Mouse (Mus musculus): ENCODE data around the gene Mllt10.

The Mllt10 gene

DNA sequence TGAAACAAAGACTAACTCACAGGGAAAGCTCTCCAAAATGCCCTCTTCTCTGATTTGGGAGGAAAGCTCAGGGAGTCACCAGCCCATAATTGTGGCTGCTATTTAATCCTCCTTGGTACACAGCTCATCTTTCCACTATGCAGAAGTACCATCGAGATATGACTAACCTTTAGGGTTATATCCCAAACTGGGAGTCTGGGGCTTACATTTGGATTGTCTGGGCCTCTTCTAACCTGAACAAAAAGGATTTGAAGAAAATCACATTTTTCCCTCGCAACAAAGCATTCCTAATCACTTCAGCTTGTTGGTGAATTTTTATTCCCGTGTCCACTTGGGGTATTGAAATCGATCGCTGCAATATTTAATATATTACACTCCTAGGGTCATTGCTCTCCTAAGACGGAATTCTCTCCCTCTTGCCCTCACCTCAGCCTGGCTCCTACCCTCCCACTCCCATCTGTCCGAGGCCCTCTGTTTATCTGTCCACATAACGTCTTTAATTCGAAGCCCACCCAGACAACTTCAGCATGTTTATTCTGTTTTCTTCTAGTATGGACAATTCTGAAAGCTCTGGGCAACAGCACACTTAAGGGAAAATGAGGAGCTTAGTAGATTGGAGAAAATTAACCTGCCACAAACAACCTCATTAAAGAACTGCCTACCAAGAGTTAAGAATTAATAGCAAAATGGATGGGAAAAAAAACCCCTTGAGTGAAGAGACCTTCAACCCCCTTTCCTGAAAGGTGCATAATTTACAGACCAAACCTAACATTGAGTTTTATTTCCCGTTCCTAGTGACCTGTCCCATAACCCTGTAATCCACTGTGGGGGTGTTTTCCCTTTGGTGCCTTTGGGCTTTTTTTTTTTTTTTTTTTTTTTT, 20.4 kb upstream of the Mllt10 start:
- DNase-seq (ENCODE audit: low read depth, low spot score), result no peak

DNA sequence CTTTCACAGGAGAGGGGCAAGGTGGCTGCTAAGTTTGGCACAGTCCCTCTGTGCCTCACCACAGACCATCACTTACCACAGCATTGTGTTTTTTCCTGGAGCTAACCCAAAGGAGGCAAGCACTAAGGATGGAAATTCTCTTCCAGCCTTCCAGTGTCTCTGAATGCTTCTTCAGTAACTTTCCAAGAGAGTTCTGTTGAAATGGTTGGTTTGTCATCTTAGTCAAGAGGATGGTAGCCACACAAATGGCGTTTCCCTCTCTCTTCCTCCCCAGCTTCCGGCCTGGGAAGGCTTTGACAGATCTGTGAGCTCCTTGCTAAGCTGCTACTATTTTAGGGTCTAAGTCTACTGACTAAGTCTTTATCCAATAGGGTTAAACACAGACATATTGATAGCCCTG, 17.5 kb upstream of the Mllt10 start, which contains the start of gene A930004D18Rik:
TSS of gene A930004D18Rik (minus strand) at position 247 of the 400 bp plus-strand sequence.
- no peak for DNase-seq (ENCODE audit: low read depth, low spot score)

DNA sequence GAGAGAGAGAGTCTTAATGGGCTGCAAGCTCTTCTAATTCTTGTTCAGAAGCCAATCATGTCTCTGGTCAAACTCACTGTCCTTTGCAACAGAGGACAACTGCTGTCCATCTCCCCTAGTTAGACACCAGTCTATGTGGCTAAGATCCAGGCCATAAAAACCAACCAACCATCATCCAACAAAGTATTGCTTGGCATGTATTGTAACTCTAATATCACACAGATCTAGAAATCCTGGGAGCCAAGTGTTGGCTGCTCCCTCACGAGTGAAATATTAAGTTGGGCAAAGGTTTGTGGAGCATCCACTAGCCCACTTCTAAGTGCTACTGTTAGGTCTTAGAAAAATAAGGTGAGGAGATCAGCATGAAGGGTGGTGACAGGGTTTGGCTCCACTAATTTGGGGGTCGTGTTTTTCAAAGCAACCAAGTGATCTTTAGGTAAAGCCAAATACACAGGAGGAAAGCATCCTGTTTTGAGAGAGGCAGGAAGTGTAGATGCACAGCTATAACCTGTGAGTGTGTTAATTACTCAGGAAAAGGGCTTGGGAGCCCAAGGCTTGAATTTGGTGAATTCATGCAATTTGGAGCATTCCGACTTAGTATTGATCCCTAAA, 16.8 kb upstream of the Mllt10 start:
- no peak for DNase-seq (ENCODE audit: low read depth, low spot score)

GRCm38 (mm10) chr2:18038895-18039371, 16.1 kb upstream of the Mllt10 start:
- DNase-seq (ENCODE audit: low read depth, low spot score), result no peak

- no peak for DNase-seq (ENCODE audit: low read depth, low spot score)
These were observed 15.3 kb upstream of the Mllt10 start for GRCm38 (mm10) chr2:18039566-18040290.

GRCm38 (mm10) chr2:18040347-18041160, 14.5 kb upstream of the Mllt10 start:
- DNase-seq (ENCODE audit: low read depth, low spot score), result no peak

DNA sequence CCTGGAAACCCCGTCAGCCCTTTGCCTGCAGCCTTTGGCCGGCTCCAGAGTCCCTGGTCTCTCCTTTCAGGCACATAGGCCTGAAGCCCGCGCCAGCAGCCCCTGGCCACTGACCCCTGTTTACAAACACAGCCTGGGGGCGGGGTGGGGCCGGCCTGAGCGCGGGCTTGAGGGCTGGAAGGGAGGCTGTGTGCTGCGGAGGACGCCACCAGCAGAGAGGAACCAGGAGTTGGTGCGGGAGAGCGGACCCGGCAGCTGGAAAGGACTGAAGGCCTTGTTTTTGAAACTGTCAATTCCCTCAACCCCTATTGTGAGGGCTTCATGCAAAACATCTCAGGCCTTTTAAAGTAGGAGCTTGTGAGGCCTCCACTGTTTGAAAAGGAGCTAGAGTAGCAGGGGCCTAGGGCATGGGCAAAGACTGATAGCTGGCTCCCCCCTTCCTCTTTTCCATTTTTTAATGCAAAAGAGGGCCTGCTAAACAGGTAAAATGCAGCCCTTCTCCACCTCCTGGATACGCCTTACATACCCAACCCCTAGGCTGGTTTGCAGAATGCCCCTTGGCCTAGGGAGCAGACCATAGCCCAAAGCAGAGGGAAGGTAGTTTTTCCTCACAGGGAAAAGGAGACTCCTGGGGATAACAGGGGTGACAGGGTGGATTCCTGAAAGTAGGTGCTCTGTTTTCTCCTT, 13.7 kb upstream of the Mllt10 start:
- DNase-seq (ENCODE audit: low read depth, low spot score), result no peak

DNA sequence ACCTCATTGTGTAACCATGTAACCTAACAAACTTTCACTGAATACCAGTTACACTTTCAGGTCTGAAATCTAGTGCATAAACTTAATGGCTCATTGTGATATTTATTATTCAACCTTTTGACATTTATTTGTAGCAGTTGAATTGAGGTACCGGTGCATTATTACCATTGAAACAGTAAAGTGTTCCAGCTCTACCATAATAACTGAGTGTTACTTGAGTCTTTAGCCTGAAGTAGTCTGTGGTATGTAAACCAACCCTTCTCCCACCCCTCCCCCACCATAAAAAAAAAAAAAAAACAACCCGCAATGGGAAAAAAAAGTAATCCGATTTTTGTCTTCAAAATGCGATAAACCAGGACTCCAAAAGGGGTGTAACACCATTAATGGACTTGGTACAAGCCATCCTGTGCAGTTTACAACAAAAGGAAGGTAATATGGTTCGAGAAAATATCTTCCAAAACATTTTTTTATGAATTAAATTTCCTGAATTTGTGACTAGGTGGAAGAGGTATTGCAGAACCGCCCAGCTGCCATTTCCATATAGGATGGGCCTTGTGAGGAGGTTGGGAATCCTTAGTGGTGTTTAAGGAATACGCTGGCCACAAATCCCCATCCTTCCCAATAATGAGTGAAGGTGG, 9.8 kb upstream of the Mllt10 start:
- DNase-seq (ENCODE audit: low read depth, low spot score), result no peak

GRCm38 (mm10) chr2:18045781-18046181, 9.3 kb upstream of the Mllt10 start:
- DNase-seq (ENCODE audit: low read depth, low spot score), result no peak

DNA sequence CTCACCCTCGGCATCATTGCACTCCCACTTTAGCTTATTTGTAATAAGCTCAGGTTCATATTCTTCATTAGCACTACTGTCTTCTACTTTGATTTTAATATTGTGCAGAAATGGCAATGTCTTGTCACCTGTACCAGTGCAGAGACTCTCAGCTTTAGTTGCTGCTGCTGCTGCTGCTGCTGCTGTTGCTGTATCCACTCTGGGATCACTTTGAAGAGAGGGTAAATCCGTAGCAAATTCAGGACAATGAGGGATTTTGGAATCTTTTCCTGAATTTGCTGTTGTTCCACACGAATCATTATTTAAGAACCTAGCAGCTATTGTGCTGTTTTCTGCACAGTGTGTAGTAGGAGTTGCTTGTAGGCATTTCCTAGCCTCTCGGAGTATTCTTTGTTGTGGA, 8.9 kb upstream of the Mllt10 start:
- no peak for DNase-seq (ENCODE audit: low read depth, low spot score)

DNA sequence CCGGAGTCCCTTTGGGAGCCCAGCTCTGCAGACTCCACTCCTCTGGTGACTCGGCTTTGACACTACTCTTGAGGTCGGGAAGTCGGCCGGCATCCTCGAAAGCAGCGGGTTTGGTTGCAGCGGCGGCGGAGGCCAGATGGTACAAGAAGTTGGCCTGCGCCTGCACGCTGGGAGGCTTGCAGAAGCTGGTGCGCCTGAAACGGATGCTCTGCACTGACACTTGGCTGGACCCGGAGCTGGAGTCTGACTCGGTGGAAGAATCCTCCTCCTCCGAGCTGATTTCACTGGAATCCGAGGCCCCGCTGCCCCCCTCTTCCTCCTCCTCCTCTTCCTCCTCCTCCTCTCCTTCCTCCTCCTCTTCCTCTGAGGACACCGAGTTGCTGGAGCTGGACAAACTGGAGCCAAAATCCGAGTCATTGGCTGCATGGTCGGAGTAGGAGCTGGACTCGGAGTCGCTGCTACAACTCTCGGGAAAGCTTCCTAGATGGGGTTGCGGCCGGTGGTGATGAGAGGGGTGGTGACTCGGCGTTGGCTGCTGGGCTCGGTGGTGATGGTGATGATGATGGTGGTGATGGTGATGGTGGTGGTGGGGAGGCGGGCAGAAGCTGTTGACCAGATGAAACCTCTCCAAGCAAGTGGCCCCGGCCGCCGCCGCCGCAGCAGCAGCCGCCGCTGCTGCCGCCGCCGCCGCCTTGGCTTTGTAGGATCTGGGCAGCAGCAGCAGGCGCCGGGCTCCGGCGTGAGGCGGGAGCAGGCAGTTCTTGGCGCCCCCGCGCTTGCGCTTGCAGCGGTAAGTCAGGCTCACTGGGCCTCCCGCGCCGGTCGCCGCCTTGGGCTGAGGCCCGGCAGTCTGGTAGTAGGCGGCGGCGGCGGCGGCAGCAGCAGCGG, 8.0 kb upstream of the Mllt10 start:
- no peak for DNase-seq (ENCODE audit: low read depth, low spot score)

- DNase-seq (ENCODE audit: low read depth, low spot score), result no peak
These were observed 7.2 kb upstream of the Mllt10 start for GRCm38 (mm10) chr2:18047646-18048452.

- no peak for DNase-seq (ENCODE audit: low read depth, low spot score)
These were observed 6.5 kb upstream of the Mllt10 start, which contains the start of gene Skida1 for GRCm38 (mm10) chr2:18048453-18049075. Skida1 (minus strand) TSS chr2:18049051.

GRCm38 (mm10) chr2:18049279-18049821, 5.7 kb upstream of the Mllt10 start:
- no peak for DNase-seq (ENCODE audit: low read depth, low spot score)

DNA sequence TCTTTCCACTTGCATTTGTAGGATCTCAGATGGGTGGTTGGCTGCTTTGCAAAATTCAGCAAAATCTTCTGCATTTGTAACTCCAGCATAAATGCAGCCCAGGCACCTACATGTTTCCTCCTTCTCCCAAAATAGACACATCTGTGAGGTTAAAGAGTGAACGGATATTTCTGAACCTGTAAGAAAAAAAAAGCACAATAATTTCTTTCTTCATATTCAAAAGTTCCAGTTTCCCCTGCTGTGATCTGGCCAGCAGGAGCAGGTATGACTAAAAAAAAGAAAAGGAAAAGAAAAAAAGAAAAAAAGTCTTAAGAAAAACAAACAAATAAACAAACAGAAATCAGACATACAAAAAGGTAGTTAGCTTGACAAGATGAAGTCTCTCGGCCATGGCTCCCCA, 5.0 kb upstream of the Mllt10 start:
- DNase-seq (ENCODE audit: low read depth, low spot score), result no peak

GRCm38 (mm10) chr2:18050541-18050985, 4.5 kb upstream of the Mllt10 start:
- DNase-seq (ENCODE audit: low read depth, low spot score), result no peak

GRCm38 (mm10) chr2:18051026-18051830, 3.8 kb upstream of the Mllt10 start:
- DNase-seq (ENCODE audit: low read depth, low spot score), result no peak

Data from c-Kit-negative CD71-positive TER-119-positive erythroid progenitor cells, embryonic 14.5 days (primary cell).